Mouse (Mus musculus) megakaryocyte, embryonic 14.5 days (primary cell): ENCODE data around the gene Opcml.

ENCODE experiments used
- FLI1 ChIP-seq: IDR thresholded peaks from 2 replicates; pipeline ENCODE4 v1.6.1; 2012; ENCODE audit warnings: low read length, inconsistent platforms, mixed read lengths
- GATA1 ChIP-seq: IDR thresholded peaks from 3 replicates; pipeline ENCODE4 v1.6.1; 2012; ENCODE audit warnings: mixed read lengths, low read length, inconsistent platforms, borderline replicate concordance

DNA sequence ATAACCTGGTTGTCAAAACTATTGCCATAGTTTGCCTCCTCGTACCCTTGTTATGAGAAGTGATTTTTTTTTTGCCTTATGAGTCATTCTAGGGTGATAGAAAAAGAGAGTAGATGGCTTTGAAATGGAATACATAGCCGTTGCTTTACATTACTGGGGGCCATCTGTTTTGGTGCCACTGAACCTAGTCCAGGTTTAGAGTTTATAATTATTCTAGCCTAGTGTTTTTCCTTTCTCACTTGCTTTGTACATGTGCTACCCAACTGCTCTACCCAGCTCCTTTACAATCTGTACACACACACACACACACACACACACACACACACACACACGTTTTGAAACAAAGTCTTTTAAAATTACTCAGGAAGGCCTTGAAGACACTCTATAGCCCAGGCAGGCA is 171.1 kb downstream of the Opcml start:
- TF ChIP-seq GATA1 (no peak), FLI1 (no peak)
